Mouse (Mus musculus) forebrain, embryonic 15.5 days (tissue): Measurements from ENCODE around the gene Blnk. TPM values are rescaled to one million over a fixed set of nuclear protein-coding genes. Genes with fewer than 3 reads are reported as not detected.

Source experiments
- ATAC-seq: fragments of 200-750 bp; cut with Nextera tagmentation; replicated peaks from 2 replicates; pipeline ENCODE4 v1.8.0; 2017; ENCODE audit warnings: mild to moderate bottlenecking, moderate TSS enrichment, moderate library complexity
- H3K27ac ChIP-seq: fragments of 300-500 bp; sonication (generic); replicated peaks from 2 replicates; pipeline ENCODE4 v1.5.1; 2015; ENCODE audit warnings: mild to moderate bottlenecking, inconsistent platforms
- H3K27me3 ChIP-seq: fragments of 300-500 bp; sonication (generic); 2 replicates; pipeline ENCODE4 v1.6.1; 2015; ENCODE audit warnings: inconsistent platforms
- H3K36me3 ChIP-seq: fragments of 300-500 bp; sonication (generic); 2 replicates; pipeline ENCODE4 v1.6.1; 2015; ENCODE audit warnings: mild to moderate bottlenecking, inconsistent platforms
- H3K4me1 ChIP-seq: fragments of 300-500 bp; sonication (generic); 2 replicates; pipeline ENCODE4 v1.6.1; 2015; ENCODE audit warnings: inconsistent platforms
- H3K4me2 ChIP-seq: fragments of 300-500 bp; sonication (generic); replicated peaks from 2 replicates; pipeline ENCODE4 v1.6.1; 2015; ENCODE audit warnings: mild to moderate bottlenecking, inconsistent platforms
- H3K4me3 ChIP-seq: fragments of 300-500 bp; sonication (generic); 2 replicates; pipeline ENCODE4 v1.5.1; 2015; ENCODE audit warnings: mild to moderate bottlenecking, inconsistent platforms
- H3K9ac ChIP-seq: fragments of 300-500 bp; sonication (generic); replicated peaks from 2 replicates; pipeline ENCODE4 v1.6.1; 2015; ENCODE audit warnings: mild to moderate bottlenecking, inconsistent platforms
- H3K9me3 ChIP-seq: fragments of 300-500 bp; sonication (generic); 2 replicates; pipeline ENCODE4 v1.6.1; 2016; ENCODE audit warnings: inconsistent platforms
- WGBS: fragments of 180-500 bp; shearing (Covaris S2); methylation state at CpG from one replicate; pipeline ENCODE4 v1.1.7; 2015; ENCODE audit warnings: mixed read lengths; 5-methylcytosine and 5-hydroxymethylcytosine counted together
- polyA plus RNA-seq: library from polyadenylated mRNA; unstranded; fragments of >200 nt; fragmentation: Nextera tagmentation; extraction: Ambion mirVana; gene quantifications from 2 replicates; pipeline ENCODE4 v1.2.1, GENCODE M21; 2015

Gene Blnk
- polyA plus RNA-seq, 1 experiment from 2014 or later: 0.80 TPM

- Histone ChIP-seq H3K27me3 (no peaks in the 10 kb centered on the region), H3K4me3 (no peak overlapping the region), H3K4me2 (no peak overlapping the region), H3K27ac (no peak overlapping the region), H3K36me3 (no peaks in the 10 kb centered on the region), H3K9me3 (no peaks in the 10 kb centered on the region), H3K9ac (no peak overlapping the region), H3K4me1 (peaks cover 9% of the 10 kb centered on the region)
- WGBS: 80% methylated on average over 5 of the region's 5 CpGs
- no peak for ATAC-seq
Observed at GRCm38 (mm10) chr19:41019164-41019675, 24.9 kb upstream of the Blnk start.

- H3K4me2 ChIP-seq: peak overlapping the region; percentile 29
- H3K4me3 ChIP-seq: no peak overlapping the region; the same call in 1 of the 2 replicates
- peak; percentile 78 for ATAC-seq
- WGBS: 13% methylated on average over 14 of the region's 14 CpGs
- H3K4me1 ChIP-seq: peaks cover 4% of the 10 kb centered on the region
- no peak overlapping the region for H3K9ac ChIP-seq
- no peaks in the 10 kb centered on the region for H3K36me3 ChIP-seq
- 0 out of 2 replicates have a peak, but pooled peaks cover 4% of the 10 kb centered on the region for H3K27me3 ChIP-seq
- H3K27ac ChIP-seq: no peak overlapping the region
- H3K9me3 ChIP-seq: no peaks in the 10 kb centered on the region
Observed at GRCm38 (mm10) chr19:41015951-41016716, 21.8 kb upstream of the Blnk start.

GRCm38 (mm10) chr19:41014003-41014402, 19.7 kb upstream of the Blnk start:
- 20% methylated on average over 9 of the region's 9 CpGs for WGBS
- Histone ChIP-seq H3K27me3 (0 out of 2 replicates have a peak, but pooled peaks cover 4% of the 10 kb centered on the region), H3K4me2 (no peak overlapping the region), H3K36me3 (no peaks in the 10 kb centered on the region), H3K4me3 (no peak overlapping the region), H3K4me1 (peaks cover 4% of the 10 kb centered on the region), H3K9ac (no peak overlapping the region), H3K27ac (no peak overlapping the region), H3K9me3 (no peaks in the 10 kb centered on the region)
- no peak for ATAC-seq

GRCm38 (mm10) chr19:41013591-41013990, 19.3 kb upstream of the Blnk start:
- H3K4me1 ChIP-seq: peaks cover 4% of the 10 kb centered on the region
- H3K27me3 ChIP-seq: 0 out of 2 replicates have a peak, but pooled peaks cover 4% of the 10 kb centered on the region
- no peaks in the 10 kb centered on the region for H3K36me3 ChIP-seq
- no peaks in the 10 kb centered on the region for H3K9me3 ChIP-seq
- H3K9ac ChIP-seq: no peak overlapping the region
- no peak for ATAC-seq
- no peak overlapping the region for H3K27ac ChIP-seq
- no peak overlapping the region for H3K4me3 ChIP-seq
- 7% methylated on average over 5 of the region's 5 CpGs for WGBS
- no peak overlapping the region for H3K4me2 ChIP-seq

DNA sequence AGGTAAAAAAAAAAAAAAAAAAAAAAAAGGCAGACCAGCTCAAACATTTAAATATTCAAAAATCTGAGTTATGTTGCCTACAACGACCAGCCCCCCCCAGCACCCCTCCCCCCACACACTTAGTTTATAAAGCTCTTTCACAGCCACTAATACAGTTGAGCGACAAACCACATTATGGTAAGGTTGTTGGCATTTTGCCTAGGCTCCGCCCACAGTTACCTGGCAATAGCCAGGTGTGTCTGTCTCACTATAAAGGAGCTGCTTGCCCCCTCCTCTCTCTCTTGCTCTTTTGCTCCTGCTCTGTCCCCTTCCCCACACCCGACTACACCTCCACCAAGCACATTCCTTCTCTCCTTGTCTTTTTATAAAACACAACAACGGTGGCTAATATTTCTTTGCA, 17.3 kb upstream of the Blnk start:
- 51% methylated on average over 5 of the region's 5 CpGs for WGBS
- no peak overlapping the region for H3K4me2 ChIP-seq
- no peaks in the 10 kb centered on the region for H3K9me3 ChIP-seq
- H3K27me3 ChIP-seq: 0 out of 2 replicates have a peak, but pooled peaks cover 4% of the 10 kb centered on the region
- H3K9ac ChIP-seq: no peak overlapping the region
- H3K27ac ChIP-seq: no peak overlapping the region
- H3K4me1 ChIP-seq: peaks cover 4% of the 10 kb centered on the region
- no peak for ATAC-seq
- H3K4me3 ChIP-seq: no peak overlapping the region
- no peaks in the 10 kb centered on the region for H3K36me3 ChIP-seq

DNA sequence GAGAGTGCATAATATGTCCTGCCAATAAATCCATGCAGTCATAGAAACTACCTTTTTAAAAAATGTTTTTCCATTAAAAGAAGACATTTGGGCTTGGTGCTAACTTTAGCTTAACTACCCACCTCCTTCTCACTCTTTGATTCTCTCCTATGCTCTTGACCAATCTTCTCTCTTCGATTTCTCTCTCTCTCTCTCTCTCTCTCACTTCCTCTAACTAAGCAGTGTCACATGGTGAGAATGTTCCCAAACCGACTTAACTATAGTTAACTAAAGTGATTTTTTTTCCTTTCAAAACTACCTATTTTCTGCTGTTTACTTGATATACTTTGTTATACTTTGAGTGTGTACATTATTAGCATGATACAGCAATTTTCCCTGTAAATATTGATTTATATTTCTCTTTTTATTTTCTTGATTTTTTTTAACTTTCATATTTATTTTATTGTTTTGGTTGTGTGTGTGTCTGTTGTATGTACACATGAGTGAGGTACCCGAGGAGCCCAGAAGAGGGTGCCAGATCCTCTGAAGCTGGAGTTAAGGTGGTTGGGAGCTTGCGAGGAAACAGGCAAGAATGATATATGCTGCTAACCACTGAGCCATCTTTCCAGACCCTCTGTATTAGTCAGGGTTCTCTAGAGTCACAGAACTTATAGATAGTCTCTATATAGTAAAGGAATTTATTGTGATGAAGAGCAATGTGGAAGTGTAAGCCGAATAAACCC, 14.5 kb upstream of the Blnk start:
- no peaks in the 10 kb centered on the region for H3K36me3 ChIP-seq
- H3K27me3 ChIP-seq: 0 out of 2 replicates have a peak, but pooled peaks cover 2% of the 10 kb centered on the region
- 89% methylated on average over 5 of the region's 5 CpGs for WGBS
- no peaks in the 10 kb centered on the region for H3K9me3 ChIP-seq
- ATAC-seq: no peak
- no peak overlapping the region for H3K4me2 ChIP-seq
- no peak overlapping the region for H3K27ac ChIP-seq
- H3K4me1 ChIP-seq: no peaks in the 10 kb centered on the region
- no peak overlapping the region for H3K9ac ChIP-seq
- no peak overlapping the region for H3K4me3 ChIP-seq

GRCm38 (mm10) chr19:41007733-41008132, 13.4 kb upstream of the Blnk start:
- Histone ChIP-seq H3K4me1 (no peaks in the 10 kb centered on the region), H3K27ac (no peak overlapping the region), H3K4me2 (no peak overlapping the region), H3K9me3 (no peaks in the 10 kb centered on the region), H3K27me3 (no peaks in the 10 kb centered on the region), H3K36me3 (no peaks in the 10 kb centered on the region), H3K4me3 (no peak overlapping the region), H3K9ac (no peak overlapping the region)
- ATAC-seq: no peak
- 81% methylated on average over 4 of the region's 4 CpGs for WGBS

- 47% methylated on average over 6 of the region's 6 CpGs for WGBS
- Histone ChIP-seq H3K4me2 (no peak overlapping the region), H3K9me3 (no peaks in the 10 kb centered on the region), H3K27ac (no peak overlapping the region), H3K9ac (no peak overlapping the region), H3K27me3 (no peaks in the 10 kb centered on the region), H3K4me1 (no peaks in the 10 kb centered on the region), H3K36me3 (no peaks in the 10 kb centered on the region), H3K4me3 (no peak overlapping the region)
- no peak for ATAC-seq
Observed at GRCm38 (mm10) chr19:41007326-41007725, 13.0 kb upstream of the Blnk start.

- Histone ChIP-seq H3K27ac (no peak overlapping the region), H3K4me1 (no peaks in the 10 kb centered on the region), H3K27me3 (no peaks in the 10 kb centered on the region), H3K36me3 (no peaks in the 10 kb centered on the region), H3K9ac (no peak overlapping the region), H3K4me3 (no peak overlapping the region), H3K9me3 (no peaks in the 10 kb centered on the region), H3K4me2 (no peak overlapping the region)
- WGBS: 23% methylated on average over 4 of the region's 4 CpGs
- no peak for ATAC-seq
Observed at GRCm38 (mm10) chr19:41006621-41007020, 12.3 kb upstream of the Blnk start.

- Histone ChIP-seq H3K36me3 (no peaks in the 10 kb centered on the region), H3K27me3 (no peaks in the 10 kb centered on the region), H3K9me3 (no peaks in the 10 kb centered on the region), H3K27ac (no peak overlapping the region), H3K9ac (no peak overlapping the region), H3K4me2 (no peak overlapping the region), H3K4me3 (no peak overlapping the region), H3K4me1 (no peaks in the 10 kb centered on the region)
- ATAC-seq: no peak
- WGBS: 88% methylated on average over 3 of the region's 3 CpGs
Observed at GRCm38 (mm10) chr19:41003694-41004315, 9.5 kb upstream of the Blnk start.

- H3K4me3 ChIP-seq: no peak overlapping the region
- 61% methylated on average over 3 of the region's 3 CpGs for WGBS
- H3K36me3 ChIP-seq: no peaks in the 10 kb centered on the region
- no peak overlapping the region for H3K27ac ChIP-seq
- no peak overlapping the region for H3K9ac ChIP-seq
- no peak overlapping the region for H3K4me2 ChIP-seq
- no peak for ATAC-seq
- no peaks in the 10 kb centered on the region for H3K4me1 ChIP-seq
- no peaks in the 10 kb centered on the region for H3K9me3 ChIP-seq
- no peaks in the 10 kb centered on the region for H3K27me3 ChIP-seq
Observed at GRCm38 (mm10) chr19:40999569-40999968, 5.2 kb upstream of the Blnk start.
